Mouse (Mus musculus) kidney, adult 10 weeks (tissue): ENCODE data around the gene Stk33. TPM values are rescaled to one million over a fixed set of nuclear protein-coding genes. Genes with fewer than 3 reads are reported as not detected.

Experiments
- polyA plus RNA-seq: library from polyadenylated mRNA; stranded (reverse); fragments of 350-450 nt; fragmentation: Illumina TruSeq; extraction: RNeasy Lipid Tissue Mini Kit (QIAGEN cat#74804); gene quantifications from one replicate; pipeline ENCODE4 v1.2.3, GENCODE M21; 2014; ENCODE audit warnings: low read depth, low replicate concordance

The Stk33 gene
- not detected for polyA plus RNA-seq

GRCm38 (mm10) chr7:109438781-109439591 is at the start of gene Stk33:
Gene Stk33 (minus strand): TSS chr7:109439081.

Other genes with a start within 250 kb of the Stk33 start
- gene Trim66, start 69.1 kb upstream of the Stk33 start, polyA plus RNA-seq, result 0.04 TPM
- 127 TPM for gene Rpl27a, start 80.1 kb upstream of the Stk33 start, polyA plus RNA-seq